Mouse (Mus musculus): Measurements from ENCODE around the gene Fcrl5.
"Not testable (repeated sequence)": the region's sequence is repeated elsewhere in the genome, so short reads cannot be mapped to it uniquely, and the experiment has no call there.

The Fcrl5 gene

DNA sequence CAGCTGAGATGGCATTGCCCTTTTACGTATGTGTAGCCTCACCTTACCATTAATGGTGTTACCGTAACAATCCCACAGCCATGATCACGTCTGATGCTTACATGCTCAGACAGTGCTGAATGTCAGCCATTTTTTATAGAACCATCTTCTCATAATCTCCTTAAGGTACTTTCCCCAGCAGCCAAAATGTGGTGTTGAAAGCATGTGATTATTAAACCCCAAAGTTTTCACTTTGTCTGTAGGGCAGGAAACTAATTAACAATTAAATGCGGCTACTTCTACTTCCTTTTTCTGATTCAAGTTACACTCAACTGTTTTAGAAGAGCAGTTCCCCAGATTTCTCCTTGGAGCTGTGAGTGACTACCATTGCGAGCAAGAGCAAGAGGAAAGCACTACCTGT, at the start of gene Fcrl5:
TSS of gene Fcrl5 (plus strand) at position 295 of the 400 bp plus-strand sequence.
- DNase-seq (ENCODE audit: extremely low spot score): no peak

DNA sequence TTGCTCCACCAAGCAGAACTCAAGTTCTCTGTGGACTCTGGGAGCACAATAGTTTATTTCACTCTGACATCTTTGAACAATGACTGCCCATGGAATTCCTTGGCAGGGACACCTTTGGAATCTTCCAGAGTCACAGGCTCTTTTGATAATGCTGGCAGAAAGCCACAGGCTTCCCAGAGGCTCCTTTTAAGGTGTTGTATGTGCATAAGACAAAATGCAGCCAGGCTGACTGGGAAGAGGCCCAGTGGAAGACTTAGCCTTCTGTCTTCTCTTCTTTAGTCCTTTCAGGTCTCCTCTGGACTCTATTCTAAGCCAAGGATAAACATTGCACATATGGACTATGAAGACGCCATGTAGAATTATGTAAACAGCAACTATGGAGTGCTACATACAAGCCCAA, 44.6 kb upstream of the Fcrl5 start:
- no peak for DNase-seq (ENCODE audit: extremely low spot score)

DNA sequence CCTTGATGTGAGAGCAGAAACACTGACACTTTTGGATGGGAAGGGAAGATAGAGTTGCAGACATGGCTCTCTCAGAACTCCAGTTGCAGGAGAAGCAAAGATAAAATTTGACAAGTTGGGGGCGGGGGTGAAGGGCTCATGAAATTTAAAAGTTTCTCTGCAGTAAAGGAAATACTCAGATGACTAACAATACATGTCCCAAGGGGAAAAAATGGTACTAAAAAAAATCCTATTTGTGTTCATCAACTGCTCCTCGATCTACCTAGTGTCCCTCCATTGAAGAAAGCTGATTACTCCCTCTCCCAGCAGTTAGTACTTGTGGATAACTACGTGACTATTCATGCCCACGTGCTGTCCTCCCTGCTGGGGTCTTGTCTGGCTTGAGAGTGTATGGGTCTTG, 36.8 kb upstream of the Fcrl5 start:
- no peak for DNase-seq (ENCODE audit: extremely low spot score)

DNA sequence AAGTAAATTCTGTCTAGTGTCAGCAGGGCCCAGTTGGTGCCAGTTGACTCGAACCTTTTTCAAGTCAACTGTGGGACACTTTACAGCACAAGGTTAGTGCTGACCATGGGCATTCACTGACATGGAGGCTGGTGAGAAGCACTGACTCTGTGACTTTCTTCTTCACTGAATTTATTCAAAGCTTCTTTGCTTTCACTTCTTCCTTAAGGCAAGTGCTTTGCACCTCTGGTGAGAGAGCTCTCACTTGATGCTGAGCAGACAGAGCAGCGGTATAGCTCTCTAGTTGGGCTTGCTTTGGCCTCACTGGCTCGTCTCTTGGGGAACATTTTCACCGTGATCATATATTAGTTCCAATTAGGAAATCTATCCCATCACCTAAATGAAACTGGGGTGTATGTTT, 35.7 kb upstream of the Fcrl5 start:
- no peak for DNase-seq (ENCODE audit: extremely low spot score)

DNA sequence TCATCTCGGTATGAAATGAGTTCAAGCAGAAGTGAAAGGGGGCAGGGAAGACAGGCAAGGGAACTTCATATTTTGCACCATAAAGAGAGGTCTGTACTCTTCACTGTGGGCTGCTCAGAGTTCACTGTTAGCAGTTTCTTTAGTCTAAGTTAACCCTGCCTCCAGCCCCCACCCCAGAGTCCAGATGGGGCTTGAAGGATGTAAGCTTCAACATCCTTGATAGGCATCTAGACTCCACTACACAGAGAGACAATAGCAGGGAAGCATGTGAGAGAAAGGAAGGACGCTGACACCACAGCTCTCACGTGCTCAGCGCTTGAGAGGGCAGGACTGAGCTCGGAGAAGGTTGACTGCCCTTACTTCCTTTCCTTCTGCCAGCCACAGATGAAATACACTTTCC, 34.3 kb upstream of the Fcrl5 start:
- DNase-seq (ENCODE audit: extremely low spot score): no peak

DNA sequence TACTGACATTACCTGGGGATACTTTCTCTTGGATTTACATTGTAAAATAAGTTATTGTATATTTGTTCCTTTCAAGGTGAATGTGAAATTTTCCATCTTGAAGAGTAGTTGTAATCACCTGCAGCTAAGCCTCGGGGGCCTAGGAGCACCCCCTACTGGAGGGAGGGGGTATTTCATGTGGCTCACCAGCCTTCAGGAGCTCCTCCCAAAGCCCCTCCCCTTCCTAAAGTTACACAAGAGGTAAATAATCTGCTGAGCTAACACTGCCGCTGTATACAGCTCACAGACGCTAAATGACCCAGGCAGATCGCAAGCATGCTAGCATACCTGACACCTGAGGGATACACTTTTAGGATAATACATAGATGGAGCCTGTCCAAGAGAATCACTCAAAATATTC, 27.4 kb upstream of the Fcrl5 start:
- peak; percentile 27 for DNase-seq (ENCODE audit: extremely low spot score)

DNA sequence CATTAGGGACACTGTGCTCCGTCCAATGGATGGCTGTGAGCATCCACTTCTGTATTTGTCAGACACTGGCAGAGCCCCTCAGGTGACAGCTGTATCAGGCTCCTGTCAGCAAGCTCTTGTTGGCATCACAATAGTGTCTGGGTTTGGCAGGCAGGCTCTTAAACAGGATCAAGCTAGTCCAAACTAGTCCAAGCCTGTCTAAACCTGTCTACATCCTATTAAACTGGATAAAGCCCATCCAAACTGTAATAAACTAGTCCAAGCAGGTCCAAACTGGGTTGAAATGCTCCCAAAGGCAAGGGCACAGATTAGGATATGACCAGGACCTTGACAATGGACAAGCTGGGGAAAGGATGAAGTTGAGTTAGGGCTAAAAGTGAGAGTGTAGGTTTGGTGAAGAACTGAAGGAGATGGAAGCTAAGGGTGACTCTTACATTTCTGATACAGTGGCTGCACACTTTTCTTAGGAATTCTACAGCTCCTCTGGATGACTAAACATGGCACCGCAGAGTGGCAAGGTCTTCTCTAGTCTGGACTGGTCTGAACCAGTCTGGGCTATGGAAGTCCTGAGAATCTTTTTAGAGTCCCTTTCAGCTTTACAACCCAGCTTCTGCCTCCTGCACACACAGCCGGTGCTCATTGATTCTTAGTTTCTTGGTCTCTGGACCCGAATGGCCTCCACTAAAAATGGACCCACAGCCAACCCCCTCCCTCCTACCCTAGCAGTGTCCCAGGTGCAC, 26.2 kb upstream of the Fcrl5 start:
- no peak for DNase-seq (ENCODE audit: extremely low spot score)

DNA sequence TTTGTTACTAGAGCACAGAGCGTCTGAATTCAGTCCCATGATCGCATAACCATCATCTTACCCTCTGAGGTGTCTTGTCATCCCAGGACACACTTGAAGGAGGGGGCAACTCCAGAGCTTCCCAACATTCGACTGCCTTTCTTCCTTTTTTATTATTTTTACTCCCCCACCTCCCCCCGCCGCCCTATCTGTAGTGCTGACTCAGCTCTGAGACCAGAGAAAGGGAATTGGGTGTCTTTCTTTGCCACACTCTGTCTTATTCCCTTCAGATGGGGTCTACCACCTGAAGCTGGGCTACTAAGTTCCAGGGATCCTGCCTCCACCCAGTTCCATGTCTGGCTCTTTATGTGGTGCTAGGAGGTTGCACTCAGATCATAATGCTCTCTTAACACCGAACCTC, 25.0 kb upstream of the Fcrl5 start:
- DNase-seq (ENCODE audit: extremely low spot score): no peak

DNA sequence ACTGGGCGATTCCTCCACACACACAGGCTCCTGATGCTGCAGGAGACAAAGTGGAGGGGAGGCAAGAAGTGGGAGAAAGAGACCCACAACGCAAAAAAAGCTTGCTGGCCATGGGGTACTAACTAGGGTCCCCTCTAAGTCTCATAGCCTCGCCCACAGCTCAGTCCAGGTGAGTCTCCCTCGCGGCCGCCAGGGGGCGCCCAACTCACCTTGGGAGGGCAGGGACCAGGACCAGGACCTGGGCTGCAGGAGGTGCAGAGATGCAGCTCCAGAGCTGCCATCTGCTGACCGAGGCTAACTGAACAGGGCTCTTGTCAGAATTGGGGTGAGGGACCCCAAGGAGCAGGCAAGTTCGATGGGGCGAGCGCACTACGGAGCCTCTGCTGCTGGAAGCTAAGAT, 24.4 kb upstream of the Fcrl5 start:
- DNase-seq (ENCODE audit: extremely low spot score): peak; percentile 49

DNA sequence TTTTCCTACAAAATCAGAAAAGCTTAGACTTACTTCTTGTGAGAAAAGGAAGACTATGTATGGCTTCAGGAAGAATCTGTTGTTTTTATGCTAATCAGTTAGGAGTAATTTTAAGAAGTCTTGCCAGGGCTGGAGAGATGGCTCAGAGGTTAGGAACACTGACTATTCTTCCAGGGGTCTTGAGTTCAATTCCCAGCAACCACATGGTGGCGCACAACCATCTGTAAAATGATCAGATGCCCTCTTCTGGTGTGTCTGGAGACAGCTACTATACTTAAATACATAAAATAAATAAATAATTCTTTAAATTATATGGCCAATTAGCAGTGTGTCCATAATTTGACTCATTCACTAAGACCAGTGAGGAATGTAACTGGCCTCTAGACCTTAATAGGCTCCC, 14.9 kb upstream of the Fcrl5 start:
- no peak for DNase-seq (ENCODE audit: extremely low spot score)

DNA sequence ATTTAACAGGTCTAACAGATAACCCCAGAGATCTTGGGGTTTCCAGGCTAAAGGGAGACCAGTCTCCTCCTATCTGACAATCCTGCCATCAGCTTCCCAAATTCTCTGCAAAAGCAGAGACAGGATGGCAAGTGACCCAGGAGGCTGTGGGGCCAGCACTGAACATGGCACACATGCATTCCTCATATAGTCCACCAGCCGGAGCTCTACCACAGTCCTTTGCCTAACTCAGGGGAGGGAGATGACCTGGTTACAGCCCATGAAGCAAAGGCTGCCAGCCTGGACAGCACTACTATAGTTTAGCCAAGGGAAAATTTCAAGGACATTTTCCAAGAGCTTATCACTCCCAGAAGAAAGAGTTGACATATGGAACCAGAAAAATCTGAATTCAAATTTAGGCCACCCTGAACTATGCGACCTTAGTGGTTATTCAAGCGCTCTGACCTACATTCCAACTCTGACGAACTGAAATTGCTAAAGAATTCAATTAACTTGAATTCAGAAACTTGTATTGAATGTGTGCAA, 13.1 kb upstream of the Fcrl5 start:
- no peak for DNase-seq (ENCODE audit: extremely low spot score)

DNA sequence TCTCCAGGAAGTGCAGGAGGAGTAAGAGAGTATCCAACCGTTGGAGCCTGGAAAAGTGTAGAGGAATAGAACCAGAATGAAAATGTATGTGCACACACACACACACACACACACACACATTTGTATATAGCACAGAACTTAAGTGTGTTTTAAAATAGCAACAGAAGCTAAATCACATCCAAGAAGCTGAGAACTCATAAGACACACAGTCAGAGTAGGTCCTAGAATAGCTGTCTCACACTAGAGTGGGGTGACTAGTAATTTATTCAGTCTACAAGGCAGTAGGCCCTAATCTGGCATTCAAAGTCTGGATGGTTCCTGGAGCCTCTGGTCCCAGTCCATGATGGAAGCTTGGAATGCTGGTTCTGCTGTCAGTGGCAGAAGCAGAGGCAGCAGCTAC, 5.0 kb downstream of the Fcrl5 start:
- DNase-seq (ENCODE audit: extremely low spot score): no peak

DNA sequence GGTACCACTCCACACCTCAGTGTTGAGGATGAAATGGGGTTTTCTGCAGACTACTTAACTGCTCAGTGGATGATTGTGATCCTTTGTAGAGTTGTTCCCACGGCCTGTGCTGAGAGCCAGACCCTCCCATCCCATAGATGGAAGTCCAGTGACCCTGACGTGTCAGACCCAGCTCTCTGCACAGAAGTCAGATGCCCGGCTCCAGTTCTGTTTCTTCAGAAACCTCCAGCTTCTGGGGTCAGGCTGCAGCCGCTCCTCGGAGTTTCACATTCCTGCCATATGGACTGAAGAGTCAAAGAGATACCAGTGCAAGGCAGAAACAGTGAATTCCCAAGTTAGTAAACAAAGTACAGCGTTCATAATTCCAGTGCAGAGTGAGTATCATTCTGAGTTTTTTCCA, 8.4 kb downstream of the Fcrl5 start:
- DNase-seq (ENCODE audit: extremely low spot score): no peak

DNA sequence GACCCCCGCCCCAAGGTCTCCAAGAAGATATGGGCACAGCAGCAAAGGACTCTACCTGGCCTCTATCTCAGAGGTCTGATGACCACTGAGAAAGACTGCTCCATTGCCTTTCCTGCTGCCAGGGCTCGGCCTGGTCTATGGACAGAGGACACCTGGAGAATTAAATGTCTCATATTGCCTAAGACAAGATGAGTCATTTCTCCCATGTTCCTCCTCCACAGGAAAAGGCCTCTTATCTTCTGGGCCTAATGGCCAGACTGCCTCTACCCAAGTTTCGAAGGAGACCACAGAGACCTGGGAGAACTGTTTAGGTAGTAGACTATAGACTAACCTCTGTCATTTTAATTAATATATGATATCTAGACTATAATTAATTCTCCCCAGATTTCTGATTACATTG, 29.9 kb downstream of the Fcrl5 start:
- DNase-seq (ENCODE audit: extremely low spot score): no peak

DNA sequence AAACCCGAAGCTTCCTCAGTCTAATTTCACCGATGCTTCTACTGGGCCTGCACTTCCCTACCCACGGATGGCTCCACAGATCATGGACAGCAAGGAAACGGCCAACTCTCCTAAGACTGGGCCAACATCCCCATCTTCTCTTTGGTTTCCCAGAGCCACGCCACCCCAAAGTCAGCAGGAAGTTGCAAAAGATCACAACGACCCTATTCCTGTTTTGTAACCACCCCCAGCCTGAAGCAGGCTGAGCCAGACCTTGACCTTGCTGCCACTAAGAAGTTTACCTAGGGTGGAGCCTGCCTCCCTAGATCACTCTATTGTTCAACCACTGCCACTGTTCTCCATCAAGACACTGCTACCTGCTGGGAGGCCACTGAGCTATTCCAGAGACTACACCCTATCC, 31.4 kb downstream of the Fcrl5 start:
- DNase-seq (ENCODE audit: extremely low spot score): no peak

DNA sequence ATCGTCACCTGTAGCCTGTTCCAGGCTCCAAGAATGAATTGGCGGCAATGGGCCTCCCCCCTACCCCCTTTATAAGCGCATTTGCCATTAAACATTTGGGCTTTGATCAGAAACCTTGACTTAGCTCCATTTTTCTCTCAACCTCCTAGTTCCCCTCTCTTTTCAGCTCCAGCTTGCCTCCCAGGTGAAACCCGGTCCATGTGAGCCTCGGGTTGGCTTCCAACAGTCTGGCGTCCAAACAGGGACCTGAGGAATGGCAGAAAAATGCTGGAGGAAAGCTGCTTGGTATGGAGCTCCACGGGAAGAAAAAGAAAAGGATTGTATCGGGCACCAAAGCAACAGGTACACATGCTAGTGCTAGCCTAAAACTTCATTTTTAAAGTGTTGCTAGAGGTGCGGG, 31.8 kb downstream of the Fcrl5 start:
- DNase-seq (ENCODE audit: extremely low spot score): no peak

DNA sequence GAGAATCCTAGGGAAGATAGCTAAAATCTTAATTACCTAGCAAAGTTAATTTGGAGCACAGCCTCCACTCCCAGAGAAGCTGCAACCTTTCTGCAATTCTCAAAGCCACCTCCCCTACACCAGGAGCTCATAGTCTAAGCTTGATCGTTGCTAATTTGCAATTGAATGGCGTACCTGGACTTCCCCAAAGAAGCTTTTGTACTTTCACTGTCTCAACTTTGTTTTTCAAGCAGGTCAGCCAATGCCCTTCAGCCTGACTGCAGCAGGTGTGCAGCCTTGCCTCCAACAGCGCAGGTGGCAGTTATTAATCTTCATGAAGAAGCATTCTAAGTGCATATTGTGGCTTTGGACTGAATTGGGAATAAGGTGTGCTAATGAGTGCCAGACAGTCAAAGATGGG, 42.4 kb downstream of the Fcrl5 start:
- not testable (repeated sequence) for DNase-seq (ENCODE audit: extremely low spot score)

DNA sequence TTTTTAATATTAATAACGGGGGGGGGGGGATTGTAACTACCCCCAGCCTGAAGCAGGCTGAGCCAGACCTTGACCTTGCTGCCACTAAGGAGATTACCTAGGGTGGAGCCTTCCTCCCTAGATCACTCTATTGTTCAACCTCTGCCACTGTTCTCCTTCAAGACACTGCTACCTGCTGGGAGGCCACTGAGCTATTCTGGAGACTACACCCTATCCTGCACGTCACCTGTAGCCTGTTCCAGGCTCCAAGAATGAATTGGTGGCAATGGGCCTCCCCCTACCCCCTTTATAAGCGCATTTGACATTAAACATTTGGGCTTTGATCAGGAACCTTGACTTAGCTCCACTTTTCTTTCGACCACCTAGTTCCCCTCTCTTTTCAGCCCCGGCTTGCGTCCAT, 43.0 kb downstream of the Fcrl5 start:
- DNase-seq (ENCODE audit: extremely low spot score): not testable (repeated sequence)

DNA sequence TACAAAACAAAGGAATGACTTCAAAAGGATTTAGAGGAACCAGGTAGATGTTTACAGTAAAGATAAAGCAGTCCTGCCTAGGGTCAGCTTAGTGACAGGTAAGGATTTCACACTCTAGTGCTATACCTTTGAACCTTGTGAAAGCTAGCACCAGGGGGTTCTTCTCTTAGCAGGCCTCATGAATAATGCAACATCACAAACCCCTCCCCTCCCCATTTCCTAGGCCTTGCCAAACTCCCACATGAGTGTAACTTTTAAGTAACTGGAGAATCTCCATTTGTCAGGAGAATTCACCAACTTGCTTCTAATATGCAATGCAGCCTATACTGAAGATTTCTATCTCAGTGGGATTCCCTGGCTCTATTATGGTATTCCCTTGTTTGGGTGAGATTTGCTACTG, 43.7 kb downstream of the Fcrl5 start:
- DNase-seq (ENCODE audit: extremely low spot score): not testable (repeated sequence)

DNA sequence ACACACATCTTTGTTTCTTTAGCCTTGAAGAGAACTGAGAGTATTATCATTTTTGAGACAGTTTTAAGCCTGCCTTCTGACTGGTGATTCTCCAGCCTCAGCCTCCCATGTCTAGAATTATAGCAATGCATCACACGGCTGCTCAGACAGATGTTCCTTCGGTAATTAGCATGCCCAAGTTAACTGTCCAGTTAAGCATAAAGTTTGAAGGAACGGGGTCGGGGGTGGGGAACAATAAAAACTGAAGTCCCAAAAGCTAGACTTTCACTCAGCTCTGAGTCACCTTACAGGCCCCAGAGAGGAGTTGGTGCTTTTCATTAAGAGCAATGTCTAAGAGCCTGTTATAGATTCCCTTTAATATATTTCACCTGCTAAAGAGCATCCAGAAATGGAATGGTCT, 51.8 kb downstream of the Fcrl5 start:
- DNase-seq (ENCODE audit: extremely low spot score): no peak

DNA sequence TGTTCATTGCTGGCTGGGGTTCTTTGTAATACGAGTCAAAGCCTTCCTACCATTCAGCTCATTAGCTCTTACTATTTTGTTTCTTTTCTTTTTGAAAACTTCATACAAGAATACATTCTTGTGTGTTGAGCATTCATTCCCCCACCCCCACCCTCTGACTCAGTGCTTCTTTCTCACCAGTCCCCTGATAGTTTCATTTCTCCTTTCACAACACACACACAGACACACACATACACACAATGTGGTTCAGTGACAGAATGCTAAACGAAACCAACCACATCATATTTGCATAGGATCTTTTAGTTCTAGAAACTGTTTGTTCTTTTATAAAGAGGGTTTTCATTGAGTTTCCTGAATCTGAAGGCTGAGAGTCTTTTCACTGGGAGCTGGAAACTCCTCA, 52.3 kb downstream of the Fcrl5 start:
- DNase-seq (ENCODE audit: extremely low spot score): no peak

DNA sequence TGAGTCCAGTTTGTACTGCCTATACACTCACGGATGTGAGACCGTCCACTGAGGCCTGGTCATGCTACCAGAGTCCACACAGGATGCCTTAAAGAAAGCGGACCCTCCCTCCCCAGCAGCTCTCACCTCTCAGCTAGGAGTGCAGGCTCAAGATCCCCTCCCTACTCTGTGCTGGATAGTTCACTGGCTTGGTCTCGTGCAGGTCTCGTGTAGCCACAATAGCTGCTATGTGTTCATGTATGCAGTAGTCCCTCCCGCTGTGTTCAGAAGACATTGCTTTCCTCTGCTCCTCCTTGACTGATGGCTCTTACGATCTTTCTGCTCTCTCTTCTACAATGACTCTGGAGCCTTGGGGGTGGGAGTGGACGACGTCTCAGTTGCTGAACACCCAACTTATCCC, 62.7 kb downstream of the Fcrl5 start:
- no peak for DNase-seq (ENCODE audit: extremely low spot score)

DNA sequence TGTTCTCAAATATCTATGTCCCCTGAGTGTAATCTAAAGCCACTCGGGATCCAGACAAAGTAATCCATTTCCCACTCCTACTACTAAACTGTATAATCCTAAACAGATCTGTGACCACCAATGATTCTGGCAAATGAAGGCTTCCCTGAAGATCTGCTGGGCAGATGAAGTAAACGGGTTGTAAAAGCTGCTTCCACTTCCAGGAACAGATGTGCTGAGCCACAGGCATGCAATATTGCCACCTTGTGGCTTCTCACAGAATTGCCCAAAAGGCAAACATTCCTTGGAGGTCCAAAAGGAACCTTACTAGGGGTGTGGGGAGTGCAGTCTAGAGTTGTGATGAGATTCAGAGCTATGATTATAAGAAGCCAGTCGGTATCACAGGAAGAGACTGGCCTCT, 63.5 kb downstream of the Fcrl5 start:
- peak; percentile 60 for DNase-seq (ENCODE audit: extremely low spot score)

Measured in embryo, embryonic 9.5 days (tissue).